Mouse (Mus musculus): ENCODE results near the gene Prkag3.

Prkag3 gene

GRCm38 (mm10) chr1:74713099-74713858, 35.7 kb downstream of the Prkag3 start, which contains the start of gene Cyp27a1:
Gene Cyp27a1 (plus strand): TSS chr1:74713574.
- DNase-seq (ENCODE audit: low read depth, low spot score), result peak; percentile 76

GRCm38 (mm10) chr1:74712461-74713098, 36.4 kb downstream of the Prkag3 start:
- no peak for DNase-seq (ENCODE audit: low read depth, low spot score)

GRCm38 (mm10) chr1:74712046-74712445, 37.0 kb downstream of the Prkag3 start:
- DNase-seq (ENCODE audit: low read depth, low spot score), result no peak

GRCm38 (mm10) chr1:74709566-74709965, 39.5 kb downstream of the Prkag3 start:
- DNase-seq (ENCODE audit: low read depth, low spot score), result no peak

GRCm38 (mm10) chr1:74705016-74705415, 44.0 kb downstream of the Prkag3 start:
- DNase-seq (ENCODE audit: low read depth, low spot score), result no peak

GRCm38 (mm10) chr1:74704156-74704555, 44.9 kb downstream of the Prkag3 start:
- DNase-seq (ENCODE audit: low read depth, low spot score), result peak; percentile 83

DNA sequence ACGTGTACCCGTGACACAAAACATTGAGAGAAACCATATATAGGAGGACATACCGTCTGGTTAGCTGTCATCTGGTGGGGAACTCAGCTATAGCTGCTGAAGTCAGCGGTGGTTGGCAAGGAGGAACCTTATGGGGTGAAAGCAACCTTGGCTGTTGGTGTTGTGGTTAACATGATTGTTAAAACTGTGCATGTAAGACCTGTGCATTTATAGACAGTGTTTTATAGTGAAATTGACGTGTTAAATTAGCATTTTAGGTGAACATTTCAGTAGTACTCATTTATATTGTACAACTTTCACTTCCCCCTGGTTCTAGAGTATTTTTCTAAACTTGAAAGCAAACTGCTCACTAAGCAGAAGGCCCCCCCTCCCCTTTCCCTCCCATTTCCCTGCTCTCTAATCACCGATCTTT, 46.9 kb downstream of the Prkag3 start:
- no peak for DNase-seq (ENCODE audit: low read depth, low spot score)

GRCm38 (mm10) chr1:74698791-74699190, 50.2 kb downstream of the Prkag3 start:
- no peak for DNase-seq (ENCODE audit: low read depth, low spot score)

GRCm38 (mm10) chr1:74698353-74698752, 50.7 kb downstream of the Prkag3 start:
- no peak for DNase-seq (ENCODE audit: low read depth, low spot score)

DNA sequence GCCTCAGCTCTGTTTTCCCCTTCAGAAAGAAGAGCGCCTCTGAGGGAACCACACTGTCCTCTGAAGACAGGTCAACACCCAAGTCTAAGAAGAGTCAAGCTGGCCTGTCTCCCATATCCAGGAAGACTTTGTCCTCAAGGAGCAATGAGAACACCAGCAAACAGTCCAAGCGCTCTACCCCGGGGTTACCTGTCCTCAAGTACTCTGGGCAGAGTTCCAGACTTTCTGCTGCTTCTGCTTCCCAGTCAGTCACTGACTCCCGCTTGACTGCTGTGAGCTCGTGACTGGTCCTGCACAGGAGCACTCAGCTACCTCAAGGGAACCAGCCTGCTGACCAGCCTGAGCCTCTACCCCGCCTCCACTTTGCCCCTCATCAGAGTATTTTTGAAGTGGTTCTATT, 51.6 kb downstream of the Prkag3 start:
- DNase-seq (ENCODE audit: low read depth, low spot score), result peak; percentile 14

DNA sequence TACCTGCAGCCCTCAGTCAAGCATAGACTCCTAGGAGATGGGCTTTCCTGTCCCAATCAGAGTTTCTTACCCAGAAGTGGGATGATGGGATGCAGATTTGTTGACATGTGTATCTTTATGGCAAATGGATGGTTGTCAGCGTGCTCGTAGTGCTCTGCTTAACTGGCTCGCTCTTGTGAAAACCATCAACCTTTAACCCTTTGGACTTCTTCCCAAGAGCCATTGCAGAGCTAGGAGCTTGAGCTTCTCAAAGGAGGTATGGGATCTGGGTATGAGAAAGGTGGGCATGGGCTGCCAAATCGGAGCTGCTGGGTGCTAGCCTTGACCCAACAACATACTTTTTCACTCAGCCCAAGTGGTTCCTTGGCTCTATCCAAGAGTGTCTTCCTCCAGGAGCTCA, 53.2 kb downstream of the Prkag3 start:
- DNase-seq (ENCODE audit: low read depth, low spot score), result no peak

GRCm38 (mm10) chr1:74693891-74694583, 55.0 kb downstream of the Prkag3 start:
- DNase-seq (ENCODE audit: low read depth, low spot score), result peak; percentile 24
